Mouse (Mus musculus) retina, adult 2 months (tissue): ENCODE measurements around the gene Ston1.
A peak's percentile ranks its signal among the peaks of the same experiment; 100 is the strongest.

Experiments used
- DNase-seq: peaks from one replicate; pipeline ENCODE4 v3.0.0-alpha.2; 2012; ENCODE audit warnings: low read depth, low spot score

Gene Ston1

DNA sequence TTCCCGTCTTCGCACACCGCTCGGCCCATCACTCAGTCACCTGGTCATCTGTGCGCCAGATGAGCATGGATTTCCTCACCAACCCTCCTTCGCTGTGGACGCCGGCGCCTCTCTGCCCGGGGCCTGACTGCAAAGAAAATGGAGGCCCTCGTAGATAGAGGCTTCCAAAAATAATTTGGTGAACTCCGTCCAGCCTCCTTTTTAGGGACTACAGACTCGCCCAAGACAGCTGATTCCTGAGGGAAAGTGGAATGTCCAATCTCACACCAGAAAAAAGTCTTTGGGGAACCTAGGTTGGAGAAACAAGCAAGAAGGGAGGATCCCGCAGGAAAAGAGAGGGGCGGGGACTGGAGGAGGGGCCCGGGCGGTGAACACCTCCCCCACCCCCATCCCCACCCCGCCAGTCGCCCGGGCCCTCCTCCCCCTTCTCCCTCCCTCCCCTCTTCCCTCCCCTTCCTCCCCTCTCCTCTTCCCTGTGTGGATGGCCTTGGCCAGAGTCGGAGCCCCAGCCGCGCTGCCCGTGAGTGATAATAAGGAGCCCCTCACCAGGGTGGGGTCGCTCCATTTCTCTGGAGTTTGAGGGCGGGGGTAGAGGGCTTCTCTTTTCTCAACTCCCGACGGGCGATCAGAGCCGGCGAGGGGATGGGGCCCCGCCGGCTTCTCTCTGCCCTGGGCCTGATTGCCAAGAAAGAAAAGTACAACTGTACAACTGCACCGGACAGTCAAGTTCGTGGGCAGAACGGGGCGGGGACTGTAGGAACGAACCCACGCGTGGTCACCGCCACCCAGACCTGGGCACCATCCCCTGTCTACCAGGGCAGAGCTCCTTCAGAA lies at the start of gene Ston1:
Ston1 (plus strand) TSS at position 463 of the 834 bp plus-strand sequence.
- DNase-seq, result peak; percentile 29

DNA sequence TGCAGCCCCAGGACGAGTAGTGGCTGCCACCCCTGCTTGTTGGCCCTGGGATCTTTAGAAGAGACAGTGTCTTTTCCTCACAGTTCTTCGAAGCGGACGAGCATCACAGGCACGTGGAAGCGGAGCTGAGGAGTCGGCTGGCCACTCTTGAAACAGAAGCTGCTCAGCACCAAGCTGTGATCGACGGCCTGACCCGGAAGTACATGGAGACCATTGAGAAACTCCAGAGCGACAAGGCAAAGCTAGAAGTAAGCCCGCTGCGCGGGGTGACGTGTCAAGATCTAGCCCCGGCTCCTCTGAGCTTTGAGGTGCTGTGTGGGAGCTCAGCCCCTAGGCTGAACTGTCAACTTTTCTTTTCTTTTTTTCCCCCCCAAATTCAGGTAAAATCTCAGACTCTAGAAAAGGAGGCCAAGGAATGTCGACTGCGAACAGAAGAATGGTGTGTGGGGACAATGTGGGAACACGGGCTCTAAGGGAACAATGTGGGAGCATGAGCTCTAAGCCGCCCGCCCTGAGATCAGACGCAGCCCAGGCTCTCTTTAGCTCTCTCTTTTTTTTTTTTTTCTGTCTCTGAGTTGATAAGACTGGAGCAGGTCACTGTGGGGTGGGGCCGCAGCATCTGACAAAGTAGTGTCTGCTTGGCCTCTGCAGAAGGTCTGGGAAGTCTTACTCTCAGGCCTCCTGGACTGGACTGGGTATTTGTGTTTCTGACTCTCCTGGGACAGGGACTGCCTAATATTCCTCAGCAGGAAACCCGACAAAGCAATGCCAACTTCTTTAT lies 47.9 kb upstream of the Ston1 start:
- DNase-seq, result no peak

DNA sequence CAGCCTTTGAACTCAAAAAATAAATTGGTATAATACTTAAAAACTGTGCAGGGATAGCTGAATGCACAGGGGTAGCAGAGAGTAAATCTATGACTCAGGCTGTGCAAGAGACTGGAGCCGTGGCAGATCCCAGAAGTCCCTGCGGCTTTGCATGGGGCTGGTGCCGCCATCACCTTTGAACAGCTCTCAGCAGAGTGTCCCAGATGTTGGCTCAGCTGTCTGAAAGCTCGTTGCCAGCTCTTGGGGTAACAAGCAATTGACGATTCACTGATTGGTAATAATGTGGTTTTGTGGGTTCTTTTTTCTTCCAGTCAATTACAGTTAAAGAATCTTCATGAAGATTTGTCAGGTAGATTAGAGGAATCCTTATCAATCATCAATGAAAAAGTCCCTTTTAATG lies 47.1 kb upstream of the Ston1 start:
- DNase-seq, result no peak

DNA sequence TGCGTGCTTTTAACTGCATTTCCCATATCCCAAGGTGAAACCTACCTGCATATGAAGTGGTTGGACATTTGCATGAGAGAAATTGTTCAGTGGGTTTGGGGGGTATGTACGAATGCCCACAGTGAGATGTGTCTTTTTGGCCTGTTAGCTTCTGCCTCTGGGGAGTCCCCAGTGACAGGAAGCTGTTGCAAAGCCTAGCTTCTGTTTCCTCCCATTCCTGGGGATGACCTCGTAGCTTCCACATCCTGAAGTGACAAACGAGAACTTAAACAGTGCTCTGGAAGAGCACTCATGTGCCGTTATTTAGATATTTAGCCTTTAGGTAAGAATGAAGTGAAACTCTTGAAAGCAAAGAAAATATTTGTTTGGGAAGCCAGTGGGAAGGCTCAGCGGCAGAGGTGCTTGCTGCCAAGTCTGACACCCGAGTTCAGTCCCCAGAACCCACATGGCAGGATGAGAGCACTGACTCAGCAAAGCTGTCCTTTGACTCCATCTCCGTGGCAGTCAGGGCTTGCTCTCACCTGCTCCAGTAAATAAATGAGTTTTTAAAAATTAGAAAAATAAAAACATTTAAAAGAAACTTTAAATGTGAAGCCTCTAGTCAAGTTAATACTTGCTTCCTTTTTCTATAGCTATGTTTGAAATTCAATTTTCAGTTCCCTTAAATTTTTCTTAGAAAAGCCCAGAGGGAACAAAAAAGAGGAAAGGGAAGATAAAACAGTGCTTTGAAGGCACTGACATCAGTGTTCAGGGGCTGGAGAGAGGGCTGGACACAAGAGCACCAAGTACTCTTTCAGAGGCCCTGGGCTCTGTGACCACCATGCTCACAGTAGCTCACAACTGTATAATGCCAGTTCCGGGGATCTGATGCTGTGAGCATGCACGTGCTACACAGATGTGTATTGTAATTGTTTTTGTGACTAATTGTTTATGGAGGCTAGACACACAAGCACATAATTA lies 46.2 kb upstream of the Ston1 start:
- no peak for DNase-seq

DNA sequence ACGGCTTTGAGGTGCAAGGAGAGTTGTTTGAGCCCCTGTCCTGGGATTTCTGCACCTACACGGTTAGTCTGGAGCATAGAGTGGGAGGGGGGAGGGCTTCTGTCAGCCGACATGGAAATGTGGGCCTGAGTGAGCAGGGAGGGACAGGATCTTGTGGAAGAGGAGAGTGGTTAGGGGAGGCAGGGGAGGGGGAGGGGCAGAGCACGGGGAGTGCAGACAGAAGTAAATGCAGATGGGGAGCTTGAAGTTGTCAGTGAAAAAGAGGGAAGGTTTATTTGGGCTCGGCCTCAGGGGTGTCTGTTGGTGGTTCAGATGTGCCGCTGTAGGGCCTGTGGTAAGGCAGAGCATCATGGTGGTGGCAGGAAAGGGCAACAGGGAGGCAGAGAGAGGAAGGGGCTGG lies 44.9 kb upstream of the Ston1 start:
- DNase-seq, result no peak

DNA sequence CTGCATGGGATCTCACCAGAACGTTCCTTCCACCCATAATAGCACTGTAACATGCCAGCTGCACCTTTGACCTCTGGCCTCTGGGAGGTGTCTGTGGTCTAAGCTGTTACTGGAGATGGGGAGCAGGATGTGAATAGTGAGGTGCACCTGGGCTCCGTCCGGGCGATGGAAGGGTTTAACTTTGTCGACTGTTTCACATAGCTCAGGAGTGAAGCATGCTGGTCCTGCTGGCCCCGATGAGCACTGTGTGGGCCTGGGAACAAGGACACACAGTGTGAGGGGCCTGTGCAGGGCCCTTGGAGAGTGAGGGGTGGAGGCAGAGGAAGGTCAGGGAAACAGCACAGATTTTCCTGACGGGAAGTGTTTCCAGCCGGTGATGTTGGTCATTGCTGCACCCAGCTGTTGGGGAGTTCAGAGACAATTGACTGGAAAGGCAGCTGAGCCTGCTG lies 44.5 kb upstream of the Ston1 start:
- DNase-seq, result no peak

DNA sequence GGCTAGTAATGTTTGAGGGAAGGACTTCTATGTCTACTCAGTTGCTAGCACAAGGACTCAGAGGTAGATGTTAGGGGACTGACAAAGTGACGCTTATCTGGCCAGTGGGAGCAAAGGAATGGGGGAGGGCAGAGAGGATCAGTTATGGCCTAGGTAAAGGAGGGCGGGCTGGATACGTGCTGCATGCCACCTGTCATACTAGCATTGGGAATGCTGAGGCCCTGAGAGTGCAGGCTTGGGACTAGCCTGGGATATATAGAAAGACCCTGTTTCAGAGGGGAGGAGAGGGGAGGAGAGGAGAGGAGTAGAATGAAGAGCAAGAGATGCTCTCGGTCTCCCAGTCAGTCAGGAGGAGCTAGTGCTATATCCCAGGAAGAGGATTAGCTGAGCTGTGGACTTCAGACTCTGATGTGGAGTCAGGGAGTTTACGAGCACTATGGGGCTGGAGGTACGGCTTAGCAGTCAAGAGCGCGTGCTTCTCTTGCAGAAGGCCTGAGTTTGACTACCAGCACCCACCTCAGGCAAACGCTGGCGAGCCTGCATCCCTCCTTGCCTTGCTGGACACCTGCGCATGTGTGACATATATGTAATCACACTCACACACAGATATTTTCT lies 43.9 kb upstream of the Ston1 start:
- no peak for DNase-seq

DNA sequence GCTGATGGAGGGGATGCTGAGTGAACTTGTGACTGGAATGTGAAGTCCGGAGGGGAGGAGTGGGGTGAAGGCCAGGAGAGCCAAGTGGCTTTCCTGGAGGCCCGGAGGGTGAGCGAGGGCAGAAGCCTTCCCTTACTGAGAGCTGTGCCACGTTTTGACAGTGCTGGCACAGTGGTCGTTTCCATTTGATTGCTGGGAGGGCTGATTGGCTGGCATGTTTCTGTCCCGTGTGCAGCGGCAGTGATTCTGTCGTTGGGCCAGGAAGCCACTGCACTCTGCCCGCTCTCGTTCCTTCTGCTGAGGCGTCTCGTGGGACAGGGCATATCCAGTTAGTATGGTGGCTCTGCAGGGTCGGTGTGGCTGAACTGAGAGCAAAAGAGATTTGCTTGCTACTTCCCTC lies 41.3 kb upstream of the Ston1 start:
- DNase-seq, result no peak

DNA sequence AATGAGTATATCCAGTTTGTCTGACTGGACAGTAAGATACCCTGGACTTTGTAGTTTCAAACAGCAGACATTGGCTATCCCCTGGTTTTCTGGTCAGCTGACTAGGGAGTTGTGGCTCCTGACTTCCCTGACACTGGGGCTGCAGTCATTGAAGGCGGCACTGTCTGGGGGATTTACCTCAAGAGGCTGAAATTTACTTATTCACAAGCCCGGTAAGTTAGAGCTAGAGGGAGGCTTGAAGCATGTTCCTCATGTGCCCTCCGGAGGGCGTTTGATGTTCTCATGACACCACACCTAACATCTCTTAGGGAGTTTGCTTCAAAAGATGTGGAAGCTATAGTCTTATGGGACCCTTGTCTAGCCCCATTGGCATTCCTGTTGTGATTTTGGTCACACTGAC lies 40.8 kb upstream of the Ston1 start:
- DNase-seq, result no peak

DNA sequence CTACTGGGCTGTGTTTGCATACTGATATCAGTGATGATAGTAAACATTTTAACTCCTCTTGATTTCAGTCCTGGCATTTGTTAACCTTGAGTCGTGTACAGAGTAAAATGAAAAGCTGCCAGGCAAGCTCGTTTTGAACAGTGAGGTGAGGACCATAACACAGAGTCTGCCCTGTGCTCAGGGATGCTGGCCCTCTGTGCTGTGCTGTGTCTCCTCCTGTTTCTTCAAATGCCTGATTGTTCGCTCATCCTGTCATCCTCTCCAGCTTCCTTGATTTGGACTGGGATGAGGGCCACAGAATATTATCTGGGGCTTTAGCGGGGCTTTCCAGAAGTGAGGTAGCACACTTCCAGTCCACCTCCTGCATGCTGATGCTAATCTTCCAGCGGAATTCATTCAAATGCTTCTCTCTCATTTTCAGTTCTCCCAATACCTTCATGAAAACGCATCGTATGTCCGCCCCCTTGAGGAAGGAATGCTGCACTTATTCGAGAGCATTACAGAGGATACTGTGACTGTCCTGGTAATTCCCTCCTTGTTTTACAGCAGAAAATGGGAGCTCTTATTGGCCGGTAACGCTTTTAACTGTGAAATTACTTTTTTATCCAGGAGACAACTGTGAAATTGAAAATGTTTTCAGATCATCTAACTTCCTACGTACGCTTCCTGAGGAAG lies 39.2 kb upstream of the Ston1 start:
- DNase-seq, result peak; percentile 43

DNA sequence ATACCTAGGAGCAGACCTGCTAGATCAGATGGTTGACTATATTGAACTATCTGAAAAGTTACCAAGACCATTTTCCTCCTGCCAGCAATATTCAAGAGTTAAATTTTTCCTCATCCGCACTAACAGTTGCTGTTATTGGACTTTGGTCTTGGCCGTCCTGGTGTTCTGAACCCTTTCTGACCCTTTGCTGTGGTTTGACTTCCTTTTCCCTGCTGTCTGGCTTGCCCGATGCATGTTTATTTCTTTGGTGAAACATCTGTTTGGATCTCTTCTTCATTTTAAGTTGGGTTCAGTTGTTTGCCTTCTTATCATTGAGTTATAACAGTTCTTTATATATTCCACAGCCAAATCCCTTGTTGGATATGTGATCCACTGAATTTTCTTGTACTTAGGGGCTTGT lies 33.9 kb upstream of the Ston1 start:
- no peak for DNase-seq

DNA sequence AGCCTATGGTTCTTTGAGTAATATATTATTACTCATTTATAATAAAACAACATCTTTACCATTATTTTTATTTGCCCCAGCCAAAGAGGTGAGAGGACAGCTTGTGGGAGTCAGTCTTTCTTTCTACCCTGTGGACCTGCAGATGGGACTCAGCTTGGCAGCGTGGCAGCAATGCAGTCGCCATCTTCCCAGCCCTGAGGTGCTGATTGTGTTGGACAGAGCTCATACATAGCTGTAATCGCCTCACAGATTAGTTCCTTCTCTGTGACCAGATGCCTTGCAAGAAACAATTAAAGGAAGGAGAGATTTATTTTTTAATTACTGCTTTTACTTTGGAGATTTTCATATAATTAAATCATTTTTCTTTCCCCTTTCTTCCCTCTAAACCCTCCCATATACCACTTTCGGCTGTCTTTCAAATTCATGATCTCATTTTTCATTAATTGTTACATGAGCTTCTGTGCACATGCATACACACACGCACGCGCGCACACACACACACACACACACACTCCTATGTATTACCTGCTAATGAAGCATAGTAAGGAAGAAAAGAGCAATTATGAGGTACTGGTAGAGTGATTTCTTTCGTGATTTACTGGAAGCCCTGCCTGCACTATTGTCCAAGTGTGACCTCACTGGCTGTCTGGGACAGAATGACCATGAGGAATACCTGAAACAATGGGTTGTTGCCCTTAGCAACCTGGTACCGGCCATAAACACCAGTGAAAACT lies 27.5 kb upstream of the Ston1 start:
- no peak for DNase-seq

DNA sequence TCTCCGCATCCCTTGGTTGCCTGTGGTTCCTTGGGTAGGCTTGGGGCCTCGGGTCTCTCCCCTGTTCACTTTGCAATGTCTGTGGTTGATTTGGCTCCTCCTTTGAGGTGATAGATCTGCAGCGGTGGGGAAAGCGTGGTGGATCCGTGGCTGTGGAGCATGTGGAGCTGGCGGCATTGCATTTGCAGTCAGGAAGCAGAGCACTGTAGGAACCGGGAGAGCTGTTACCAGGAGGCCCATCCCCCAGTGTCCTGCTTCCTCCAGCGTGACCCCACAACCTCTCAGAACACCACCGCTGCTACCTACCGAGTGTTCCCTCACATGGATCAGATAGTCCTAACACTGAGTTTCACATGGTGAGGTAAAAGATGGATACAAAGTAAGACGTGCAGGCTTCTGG lies 26.7 kb upstream of the Ston1 start:
- no peak for DNase-seq

DNA sequence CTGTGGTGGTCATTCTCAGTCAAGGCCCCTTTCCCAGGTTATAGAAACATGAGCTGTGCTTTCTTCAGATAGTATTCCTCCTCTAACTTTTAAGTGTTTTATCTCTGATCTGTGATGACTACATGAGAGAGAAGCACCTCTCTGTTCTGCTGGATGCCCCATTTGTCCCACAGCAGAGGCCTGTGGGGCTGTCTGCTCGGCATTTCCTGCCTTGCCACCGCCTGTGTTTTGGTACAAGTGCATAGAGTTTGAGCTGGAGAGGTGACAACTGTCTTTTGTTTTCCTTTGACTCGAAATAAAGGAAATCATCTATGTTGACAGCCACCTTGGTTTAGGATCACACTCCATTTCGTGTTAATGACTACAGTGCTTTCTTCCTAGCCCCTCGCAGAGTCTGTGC lies 22.7 kb upstream of the Ston1 start:
- no peak for DNase-seq

DNA sequence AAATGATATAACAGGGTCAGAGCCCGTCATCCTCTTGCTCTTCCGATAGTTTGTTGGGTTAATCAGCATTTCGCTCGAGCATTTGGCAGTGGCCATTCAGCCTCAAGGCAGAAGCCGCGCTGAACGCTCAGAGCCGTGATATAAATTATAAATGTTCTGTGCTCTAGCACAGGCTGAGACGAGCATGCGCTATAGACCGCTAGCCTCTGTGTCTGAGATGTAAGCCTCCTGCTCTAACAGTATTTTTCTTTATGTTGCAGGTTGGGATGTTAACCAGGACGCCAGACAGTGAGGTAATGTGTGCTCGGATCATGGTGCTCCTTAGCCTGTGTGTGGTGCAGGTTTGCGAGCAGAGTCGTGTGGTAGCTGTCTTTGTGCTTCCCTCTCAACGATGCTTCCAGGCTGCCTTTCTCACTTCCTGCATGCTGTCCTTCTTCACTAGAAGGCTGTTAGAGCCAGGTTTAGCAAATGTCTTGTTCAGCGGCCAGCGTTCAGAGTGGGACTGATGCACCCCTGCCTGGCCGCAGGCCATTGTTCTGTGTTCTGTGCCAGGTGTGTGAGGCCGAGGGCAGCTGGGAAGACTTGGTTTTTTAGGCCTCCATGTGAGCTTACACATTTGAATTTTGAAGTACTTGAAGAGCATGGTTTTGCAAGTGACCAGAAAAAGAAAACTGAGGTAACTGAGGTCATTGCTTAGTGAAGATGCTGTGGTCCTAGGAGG lies 18.8 kb upstream of the Ston1 start:
- no peak for DNase-seq

DNA sequence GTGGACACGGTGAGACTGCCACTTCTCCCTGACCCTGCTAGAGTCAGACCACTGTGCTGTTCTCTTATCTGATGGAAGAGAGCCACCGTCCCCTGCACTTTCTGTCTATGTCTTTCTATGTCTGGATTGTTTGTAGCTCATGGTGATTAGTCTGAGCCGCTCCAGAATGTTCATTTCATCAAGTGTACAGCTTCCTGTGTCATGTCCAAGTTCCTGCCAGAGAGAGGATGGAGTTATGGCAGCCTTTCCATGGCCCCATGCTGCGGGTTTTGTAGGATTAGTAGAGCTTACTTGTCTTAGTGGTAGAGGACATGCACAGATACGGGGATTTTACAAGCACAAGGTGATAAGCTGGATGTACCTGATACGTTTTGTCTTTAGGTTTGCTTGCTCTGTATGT lies 16.9 kb upstream of the Ston1 start:
- no peak for DNase-seq

DNA sequence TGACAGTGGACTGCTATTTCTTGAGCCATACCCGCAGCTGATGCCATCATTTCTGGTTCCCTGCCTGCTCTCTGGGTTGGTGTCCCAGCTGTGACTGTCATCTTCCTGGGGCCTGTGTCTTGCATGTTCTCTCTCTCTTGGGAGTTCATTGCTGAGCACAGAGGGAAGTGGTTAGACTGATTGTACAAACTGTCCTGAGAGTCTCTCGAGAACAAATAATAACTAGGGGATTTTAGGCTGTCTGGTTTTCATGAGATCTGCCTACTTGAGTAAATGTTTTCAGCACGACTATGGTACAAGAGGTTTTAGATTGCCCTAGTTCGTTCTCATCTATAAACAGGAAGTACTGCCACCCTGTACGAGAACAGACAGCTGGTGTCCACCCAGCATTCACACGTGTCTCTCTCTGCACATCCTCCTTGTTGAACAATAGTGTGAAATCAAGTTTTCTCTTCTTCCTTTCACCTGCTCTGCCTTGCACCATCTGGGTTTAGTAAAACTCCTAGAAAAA lies 15.9 kb upstream of the Ston1 start:
- DNase-seq, result no peak

DNA sequence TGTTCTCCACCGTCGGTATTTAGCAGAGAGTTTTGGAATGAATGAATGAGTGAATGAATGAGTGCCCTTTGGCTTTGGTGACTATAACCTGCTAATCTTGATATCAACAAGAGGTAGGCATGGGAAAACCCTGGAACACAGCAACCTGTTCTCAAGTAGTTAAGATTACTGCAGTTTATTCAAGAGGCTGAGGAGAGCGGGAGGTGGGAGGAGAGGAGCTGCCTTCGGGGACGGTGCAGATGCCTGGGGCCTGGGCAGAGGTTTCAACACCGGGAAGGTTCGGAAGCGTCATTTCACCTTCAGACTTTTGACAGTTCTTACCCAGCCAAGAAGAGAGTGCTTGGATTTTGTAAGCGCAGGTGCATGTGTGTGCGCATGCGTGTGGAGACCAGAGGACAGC lies 14.5 kb upstream of the Ston1 start:
- DNase-seq, result no peak

DNA sequence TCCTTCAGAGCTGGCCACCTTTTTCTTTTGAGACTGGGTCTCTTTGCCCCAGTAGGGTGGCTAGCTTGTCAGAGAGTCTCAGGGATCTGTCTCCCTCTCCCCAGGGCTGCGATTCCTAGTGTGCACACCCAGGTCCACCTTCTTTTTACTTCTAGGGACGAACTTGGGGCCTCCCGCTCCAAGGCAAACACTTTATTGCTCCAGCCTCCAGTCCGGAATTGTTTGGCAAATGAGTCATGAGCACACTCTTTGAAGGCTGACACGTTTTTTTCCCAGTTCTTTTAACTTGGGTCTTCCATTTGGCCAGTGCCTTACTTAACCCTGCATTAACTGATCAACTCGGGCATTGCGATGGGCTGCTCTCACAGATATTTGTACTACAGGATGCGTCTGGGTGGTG lies 14.1 kb upstream of the Ston1 start:
- no peak for DNase-seq
